Mouse (Mus musculus) kidney, adult 8-10 months (tissue): ENCODE data around the gene Rab11a.
"Not testable (repeated sequence)": the region's sequence is repeated elsewhere in the genome, so short reads cannot be mapped to it uniquely, and the experiment has no call there.

Source experiments
- DNase-seq, 2 experiments: peaks; one replicate each; pipeline ENCODE4 v3.0.0; 2022

Gene Rab11a

DNA sequence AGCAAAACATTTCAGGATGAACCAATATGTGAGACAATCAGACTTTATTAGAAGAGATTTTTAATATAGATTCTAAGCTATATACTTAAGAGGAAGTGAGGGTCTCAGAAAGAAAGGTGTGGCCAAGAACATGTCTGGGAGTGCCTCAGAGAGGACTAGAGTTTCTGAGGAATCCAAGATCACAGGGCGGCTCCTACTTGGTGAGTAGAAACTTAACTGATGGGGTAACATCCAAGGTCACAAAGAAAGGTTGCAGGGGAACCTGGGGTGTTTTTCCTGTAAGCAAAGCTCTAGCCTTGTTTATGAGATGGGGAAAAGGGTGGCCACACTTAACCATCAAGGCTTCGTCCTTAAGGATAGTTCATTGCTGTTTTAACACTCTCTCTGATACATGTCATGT lies 1.4 kb upstream of the Rab11a start:
- no peak for DNase-seq

DNA sequence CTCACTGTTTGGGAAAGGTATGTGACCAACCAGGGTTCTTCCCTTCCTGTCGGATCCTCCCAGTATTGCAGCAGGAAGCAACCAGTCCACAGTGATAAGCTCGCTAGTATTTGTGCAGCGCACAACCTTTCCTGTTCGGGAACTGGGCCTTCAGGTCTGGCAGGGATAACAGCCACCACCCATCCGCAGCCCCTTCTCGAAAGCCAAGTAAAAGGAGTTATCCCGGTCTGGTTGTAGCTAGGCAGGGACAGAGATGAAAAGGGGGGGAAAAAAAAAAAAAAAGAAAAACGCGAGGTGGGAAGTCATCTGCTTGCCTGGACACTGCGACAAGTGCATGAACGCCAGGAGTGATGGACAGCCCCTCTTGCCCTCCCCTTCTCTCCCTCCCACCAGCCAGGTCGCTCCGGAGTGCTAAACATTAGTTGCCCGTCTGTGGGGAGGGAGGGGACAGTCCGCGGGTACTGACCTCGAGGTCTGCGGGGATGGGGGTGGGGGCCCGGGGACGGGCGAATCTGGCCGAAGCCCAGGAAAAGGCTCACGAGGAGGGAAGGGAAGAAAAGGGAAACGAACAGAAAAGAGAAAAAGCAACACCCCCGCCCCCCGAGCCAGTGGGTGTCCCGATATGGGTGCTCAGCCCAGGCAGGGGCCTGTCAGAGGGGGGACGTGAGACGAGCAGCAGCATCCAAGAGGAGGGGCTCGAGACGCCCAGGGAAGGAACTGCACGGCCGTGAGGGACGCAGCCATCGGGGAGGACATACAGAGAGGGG lies 736 bp downstream of the Rab11a start:
- DNase-seq, result peak; percentile 70 to 75

DNA sequence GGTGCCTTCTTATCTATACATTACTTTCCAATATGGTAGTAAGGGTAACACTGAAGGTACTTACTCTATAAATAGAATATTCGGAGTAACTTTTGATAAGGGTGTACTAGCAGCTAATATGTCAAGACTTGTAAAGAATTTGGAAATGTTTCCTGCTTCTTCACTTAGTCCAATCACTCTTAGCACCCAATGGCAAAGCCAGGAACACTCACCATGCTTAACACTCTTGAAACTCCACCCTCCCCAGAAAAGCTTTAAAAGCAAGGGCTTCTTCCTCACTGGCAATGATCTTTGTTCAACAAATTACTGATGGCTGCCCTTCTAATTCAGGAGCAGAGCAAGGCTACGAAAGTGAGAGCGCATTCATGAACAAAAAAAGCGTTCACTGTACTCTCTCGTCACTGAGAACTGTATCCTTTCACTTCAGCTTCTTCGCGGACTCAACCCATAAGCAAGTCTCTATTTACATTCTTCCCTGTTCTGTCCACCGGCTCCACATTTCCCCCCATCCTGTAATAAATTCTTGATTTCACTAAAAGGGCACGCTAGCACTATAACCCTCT lies 1.4 kb downstream of the Rab11a start:
- no peak for DNase-seq

DNA sequence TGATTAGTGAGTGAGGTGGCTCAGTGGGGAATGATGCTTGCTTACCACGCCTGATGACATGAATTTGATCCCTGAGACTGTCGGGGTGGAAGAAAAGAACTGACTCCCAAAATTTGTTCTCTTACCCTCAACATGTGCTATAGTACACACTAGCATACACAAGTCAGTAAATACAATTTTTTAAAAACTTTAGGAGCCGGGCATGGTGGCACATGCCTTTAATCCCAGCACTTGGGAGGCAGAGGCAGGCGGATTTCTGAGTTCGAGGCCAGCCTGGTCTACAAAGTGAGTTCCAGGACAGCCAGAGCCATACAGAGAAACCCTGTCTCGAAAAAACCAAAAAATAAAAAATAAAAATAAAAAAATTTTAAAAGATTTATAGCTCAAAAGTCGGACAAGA lies 2.6 kb downstream of the Rab11a start:
- DNase-seq, result not testable (repeated sequence)

DNA sequence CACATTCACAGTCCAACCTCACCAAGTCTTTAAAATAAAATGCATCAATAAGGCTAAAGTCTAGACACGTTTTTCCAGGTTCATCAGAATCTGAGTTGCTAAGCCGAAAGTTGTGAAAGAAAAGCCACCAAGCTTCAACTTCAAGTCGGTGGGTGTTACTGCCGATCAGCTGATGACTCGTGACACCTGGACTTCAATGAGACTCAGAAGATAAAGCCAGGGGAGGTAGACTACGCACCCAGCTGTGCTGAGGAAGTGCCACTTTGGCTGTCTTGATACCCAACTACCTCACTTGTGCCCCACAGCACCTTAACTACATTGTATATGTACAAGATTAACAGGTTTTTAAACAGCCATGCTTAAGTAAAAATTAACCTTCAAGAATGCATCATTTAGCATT lies 3.4 kb downstream of the Rab11a start:
- no peak for DNase-seq

DNA sequence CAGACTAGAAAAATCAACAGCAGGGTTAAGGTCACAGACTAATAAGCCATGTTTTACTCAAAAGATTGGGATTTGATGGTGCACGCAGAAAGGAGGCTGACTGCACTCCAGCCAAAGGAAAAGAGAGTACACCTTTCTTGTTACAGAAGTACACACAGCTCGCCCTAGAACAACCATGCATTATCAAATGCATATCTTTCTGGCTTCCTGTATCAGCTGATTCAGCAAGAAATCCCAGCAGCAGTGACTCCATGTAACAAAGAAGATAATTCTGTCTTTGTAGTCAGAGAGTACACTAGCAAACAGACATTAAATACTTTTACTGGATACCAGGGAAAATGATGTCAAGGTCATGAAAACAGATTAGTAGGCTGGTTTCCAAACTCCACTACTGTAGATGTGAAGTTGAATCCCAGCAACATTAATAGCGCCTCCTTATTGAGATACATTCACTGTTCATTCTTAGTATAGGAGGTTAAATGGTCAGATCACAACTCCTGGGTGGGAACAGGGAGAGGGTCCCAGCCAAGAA lies 6.5 kb downstream of the Rab11a start:
- DNase-seq, result no peak

DNA sequence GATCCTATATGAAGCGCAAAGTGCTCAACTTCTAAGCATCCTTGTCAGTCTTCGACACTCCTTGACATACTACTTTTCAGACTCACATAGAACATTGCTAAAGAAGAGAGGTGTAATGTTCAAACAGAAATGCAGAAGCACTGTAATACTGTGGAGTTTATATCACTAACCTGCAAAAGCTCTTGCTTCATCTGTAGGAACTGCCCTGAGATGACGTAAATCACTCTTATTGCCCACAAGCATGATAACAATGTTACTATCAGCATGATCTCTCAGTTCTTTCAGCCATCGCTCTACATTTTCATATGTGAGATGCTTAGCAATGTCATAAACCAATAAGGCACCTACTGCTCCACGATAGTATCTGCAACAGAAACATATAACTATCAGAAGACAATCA lies 11.1 kb downstream of the Rab11a start:
- DNase-seq, result no peak

DNA sequence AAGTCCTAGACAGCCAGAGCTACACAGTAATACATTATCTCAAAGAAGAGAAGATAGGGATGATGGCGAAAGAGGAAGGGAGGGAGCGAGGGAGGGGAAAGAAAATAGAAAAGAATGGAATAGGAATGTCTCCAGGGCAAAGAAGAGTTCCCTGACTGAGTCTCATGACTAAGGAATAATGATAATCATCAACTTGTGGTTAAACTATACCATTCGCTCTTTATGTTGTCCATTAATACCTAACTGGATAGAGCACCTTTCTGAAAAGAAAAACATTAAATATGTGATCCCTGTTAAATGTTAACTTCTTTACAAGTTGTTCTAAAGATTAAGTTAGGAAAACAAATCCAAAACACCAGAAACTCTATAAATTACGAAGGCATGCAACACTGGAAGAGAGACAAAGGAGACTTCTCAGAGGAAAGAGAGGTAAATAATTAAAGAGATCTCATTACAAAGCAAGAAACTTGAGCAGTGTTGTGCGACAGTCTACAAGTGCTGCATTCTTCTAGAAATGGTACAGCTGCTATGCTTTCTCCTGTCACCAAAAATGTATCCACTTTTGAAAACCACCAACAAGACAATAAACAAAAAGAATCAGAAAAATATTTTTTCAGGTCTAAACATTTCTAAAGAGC lies 17.9 kb downstream of the Rab11a start:
- no peak for DNase-seq

DNA sequence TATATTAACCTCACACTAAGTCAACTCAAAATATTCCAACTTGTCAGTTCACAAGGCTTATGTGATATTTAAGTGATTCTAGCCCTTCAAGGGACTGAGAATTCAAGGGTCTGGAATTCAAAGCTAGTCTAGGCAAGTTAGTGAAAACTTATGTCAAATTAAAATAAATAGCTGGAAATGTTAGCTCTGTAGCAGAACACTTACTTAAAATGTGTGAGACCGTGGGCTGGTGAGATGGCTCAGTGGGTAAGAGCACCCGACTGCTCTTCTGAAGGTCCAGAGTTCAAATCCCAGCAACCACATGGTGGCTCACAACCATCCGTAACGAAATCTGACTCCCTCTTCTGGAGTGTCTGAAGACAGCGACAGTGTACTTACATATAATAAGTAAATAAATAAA lies 27.3 kb downstream of the Rab11a start:
- DNase-seq, result not testable (repeated sequence)

DNA sequence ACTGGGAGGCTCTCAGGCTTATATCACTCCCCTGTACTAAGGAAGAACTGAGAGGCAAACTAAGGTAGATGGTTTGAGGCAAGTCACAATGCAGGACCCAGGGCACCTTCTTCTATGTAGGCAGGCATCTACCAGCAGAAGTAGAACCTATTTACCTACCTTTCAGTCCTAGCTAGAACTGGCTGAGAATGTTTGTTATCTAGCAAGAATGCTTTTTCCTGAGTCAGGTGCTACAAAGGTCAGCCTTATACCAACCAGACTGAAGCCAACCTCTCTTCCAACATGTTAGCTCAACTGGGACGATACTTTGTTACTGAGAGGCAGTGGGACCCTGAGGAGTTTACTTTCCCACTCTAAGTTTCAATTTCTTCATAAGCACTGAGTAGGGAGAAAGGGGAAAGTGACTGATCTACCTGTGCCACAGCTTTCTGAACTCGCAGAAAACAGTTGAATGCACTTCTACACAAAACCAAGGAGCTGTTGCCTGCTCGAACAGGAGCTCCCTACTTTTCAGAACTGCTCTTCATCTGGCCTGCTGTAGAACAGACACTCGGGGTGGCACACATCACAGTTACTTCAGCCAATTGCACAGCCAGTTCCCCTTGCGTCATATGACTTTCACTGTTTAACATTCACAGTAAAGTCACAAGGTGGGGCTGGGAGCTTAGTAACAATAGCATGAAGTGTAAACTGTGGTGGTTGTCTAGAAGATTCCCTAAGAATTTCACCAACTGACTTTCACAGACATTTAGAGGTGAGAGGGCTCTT lies 33.3 kb downstream of the Rab11a start:
- no peak for DNase-seq

DNA sequence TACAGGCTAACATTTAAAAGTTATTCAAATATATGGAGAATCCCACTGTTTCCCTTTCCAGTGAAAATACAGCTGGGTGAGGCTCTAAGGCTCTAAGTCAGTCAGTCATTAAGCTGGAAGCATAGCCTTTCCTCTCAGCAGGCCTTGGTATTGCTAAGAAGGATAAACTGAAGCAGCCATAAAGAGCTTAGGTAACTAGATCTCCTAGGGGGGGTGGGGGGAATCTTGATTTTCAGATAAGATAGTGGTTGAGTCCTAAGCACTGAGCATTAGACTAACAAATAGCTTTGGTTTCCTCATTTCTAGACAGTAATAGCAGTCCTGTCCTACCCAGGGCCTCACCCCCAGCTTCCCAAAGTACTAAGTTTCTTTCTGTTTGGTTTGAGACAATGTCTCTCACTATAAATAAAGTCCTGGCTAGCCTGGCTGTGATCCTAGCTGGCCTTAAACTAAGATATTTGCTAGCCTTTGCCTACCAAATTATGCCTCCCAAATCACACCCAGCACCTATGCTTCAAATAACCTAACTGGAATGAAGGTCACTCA lies 34.1 kb downstream of the Rab11a start:
- DNase-seq, result no peak

DNA sequence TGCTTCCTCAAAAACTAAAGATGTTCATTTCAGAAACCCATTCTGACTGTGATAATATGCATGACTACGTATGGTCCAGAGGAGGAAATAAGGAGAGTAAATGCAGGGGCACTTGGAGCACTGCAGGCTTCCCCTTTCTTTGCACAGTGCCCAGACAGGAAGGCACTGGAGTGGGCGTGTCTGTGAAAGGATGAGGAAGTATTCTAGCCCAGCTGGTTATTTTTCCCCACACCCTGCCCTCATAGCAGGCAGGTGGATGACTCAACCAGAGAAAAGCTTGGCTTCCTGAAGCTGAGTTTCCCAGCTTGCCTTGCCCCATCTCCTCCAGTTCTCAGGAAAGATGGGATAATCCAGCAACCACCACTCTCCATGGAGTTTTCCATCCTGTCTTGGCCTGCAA lies 34.6 kb downstream of the Rab11a start:
- no peak for DNase-seq

DNA sequence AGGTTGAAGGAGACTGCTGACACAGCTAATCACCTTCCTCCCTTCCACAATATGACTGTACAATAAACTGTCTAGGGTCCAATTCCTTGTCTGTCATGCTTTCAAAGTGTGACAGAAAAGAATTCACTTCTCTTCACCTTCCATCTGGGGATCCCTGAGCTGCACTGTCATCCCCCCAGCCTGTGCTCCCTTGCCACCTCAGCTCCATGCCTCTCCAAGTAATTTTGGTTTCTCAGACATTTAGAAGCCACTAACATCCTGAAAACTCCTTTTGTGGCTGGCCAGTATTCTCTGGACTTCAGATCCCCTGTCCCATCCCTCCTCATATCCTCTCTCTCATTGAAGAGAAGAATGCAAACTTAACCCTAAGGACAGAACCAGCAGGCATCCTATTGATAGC lies 35.2 kb downstream of the Rab11a start:
- DNase-seq, result no peak

DNA sequence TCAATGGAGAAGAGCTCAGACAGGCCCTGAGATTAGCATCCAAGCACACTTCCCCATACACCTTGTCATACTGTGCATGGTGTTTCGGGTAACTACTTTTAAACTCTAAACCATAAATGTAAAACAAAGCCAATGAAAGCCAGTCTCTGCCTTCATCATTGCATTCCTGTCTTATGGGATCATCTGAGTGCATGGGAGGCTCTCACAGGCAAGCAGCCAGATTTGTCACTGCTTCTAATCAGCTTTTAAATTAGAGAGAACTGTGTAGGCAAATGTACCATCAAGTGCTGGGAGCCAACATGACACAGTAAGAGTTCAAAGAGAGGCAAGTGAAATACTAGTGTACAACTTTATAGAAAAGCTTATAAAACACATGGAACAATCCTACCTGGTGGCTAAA lies 35.9 kb downstream of the Rab11a start:
- DNase-seq, result no peak

DNA sequence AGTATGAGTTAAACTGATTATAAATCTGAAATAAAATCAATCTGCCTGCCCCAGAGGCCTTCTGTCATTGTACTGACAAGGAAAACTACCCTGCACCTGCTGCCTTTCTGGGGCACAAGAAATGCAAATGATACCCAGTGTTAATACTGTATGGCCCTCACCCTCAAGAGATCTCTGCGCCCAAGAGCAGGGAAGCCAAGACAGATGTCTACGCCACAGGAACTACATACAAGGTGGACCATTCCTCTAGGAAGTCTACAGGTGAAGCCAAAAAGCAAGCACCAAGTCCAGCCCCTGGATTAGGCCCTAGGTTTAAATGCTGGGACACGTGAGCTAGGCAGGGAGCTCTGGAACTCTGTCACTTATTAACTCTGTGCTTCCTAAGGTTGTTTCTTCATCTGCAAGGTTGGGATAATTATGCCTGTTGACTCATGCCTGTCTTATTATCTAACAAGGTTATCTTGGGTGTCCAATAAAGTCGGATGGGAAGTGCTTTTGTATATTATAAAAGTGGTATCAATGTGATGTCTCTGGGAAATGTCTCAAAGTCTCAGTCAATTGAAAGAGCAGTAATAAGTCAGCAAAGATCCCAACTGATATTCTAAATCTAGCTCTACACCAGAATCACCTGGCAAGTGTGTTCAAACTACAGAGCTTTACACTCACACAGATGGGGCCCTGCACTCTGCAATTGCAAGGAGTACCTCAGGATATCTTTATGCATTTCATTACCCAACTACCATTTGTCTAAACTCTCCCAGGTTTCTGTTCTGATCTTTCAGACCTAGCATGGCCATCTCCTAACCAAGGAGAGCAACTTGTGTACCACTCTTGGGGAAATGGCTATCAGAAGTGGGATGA lies 36.9 kb downstream of the Rab11a start:
- peak; percentile 66 to 86 for DNase-seq

DNA sequence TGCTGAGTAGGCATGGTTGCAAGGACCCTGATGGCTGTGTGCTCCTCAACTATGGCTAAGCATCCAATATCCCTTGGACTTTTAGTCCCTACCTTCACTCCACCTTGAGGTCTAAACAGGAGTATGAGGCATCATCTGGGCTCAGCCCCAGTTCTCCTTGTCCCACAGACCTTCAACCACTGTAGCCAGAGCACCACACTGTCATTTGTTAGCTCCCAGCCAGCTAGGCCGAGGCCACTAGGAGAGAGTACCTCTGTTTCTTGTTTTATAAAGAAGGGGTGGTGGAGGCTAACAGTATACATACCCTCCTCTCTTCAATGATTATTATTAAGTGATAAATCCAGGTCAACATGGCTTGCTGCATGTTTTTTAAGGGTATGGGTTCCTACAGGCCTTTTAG lies 39.0 kb downstream of the Rab11a start:
- DNase-seq, result no peak

DNA sequence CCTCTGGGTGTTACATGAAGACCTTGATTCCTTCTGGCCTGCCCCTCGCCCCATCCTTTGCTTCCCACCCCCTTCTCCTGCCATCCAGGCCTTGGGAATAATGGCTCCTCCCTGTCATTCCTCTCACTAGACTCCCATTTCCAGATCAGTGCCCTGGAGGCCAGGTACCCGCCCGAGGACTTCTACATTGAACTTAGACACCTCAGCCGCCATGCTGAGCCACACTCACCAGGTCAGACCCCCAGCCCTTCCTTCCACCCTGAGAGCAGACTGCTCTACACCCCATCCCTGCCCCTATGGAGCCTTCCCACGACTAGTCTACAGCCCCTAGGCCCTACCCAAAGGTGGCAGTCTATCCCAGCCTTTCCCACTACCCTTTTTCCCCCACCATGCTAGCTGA lies 39.9 kb downstream of the Rab11a start:
- no peak for DNase-seq

DNA sequence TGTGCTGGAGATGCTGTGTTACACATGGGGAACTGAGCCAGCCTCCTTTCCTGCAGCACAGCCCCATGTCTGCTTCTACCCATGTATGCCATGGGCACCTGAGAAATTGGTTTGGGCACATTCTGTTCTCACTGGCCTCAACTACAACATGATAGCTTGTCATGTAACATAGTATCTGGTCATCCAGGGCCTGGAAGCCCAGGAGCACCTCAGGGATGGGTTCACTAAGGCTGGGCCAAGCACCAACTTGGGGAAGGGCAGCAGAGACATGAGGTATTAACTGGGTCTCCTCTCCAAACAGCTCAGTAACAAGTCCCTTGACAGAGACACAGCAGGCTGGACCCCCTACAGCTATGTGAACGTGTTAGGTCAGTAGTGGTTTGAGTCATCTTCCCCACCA lies 40.6 kb downstream of the Rab11a start:
- no peak for DNase-seq

DNA sequence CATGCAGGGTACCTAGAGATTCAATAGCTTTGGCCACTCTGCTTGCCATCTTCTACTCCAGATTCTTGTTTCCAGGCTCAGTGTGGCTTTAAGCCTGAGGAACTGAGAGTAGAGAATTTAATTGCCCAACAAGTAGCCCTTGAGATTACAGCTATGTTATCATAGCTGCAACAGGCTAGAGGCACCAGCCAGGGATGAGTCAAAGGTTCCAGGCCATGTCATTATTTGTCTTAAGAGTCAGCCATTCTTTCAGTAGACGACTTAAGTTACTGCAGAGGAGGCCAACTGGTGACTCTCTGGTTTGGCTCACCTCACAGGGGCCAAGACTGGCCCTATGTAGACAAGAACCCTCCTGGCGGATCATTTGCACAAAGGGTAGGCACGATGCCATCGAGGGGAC lies 41.2 kb downstream of the Rab11a start:
- no peak for DNase-seq

DNA sequence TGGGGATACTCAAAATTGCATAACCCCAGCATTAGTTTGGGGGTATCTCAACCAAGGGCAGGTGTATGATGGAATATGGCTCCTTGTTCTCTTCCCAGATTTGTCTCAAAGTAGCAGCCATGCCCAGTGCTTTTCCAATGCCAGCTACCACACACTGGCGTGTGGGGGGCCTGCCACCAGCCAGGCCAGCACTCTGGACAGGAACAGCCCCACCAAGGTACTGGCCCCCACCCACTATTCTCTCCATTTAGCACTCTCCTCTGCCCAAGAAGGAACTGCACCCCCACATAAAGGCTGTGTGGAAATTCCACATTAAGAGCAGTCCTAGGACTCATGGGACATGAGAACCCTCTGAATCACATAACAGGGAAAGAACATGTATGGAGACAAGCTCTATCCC lies 42.3 kb downstream of the Rab11a start:
- DNase-seq, result no peak

DNA sequence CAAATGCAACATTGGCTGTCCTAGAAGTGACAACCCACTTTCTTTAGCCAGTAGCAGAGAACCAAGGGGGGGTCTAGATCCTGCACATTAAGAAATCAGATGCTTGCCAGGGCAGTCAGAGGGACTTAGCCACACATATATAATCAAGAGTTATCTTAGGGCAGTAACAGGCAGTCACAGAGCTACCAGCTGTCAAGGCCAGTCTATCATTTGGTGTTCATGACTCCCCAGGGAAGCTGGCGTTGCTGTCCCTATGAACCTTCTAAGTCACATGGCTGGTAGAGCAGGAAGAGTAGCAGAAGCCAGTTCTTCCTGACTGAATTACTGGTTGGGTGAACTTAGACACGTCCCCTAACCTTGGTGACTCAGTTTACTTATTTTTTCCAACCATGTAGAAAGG lies 44.5 kb downstream of the Rab11a start:
- no peak for DNase-seq

DNA sequence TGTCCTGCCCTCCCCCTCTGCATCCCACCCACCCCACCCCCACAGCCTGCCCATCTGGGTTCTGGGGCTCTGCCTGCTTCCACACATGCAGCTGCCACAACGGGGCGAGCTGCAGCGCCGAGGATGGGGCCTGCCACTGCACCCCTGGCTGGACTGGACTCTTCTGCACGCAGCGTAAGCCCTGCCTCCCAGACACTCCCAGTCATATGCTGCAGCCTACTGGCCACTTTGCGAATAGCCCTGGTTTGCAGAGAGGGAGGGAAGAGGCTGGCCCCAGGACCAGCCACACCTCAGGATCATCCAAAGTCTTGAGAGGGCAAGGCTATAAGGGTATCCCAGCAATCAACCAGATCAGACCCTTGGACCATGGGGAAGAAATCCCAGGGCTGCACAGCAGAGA lies 46.4 kb downstream of the Rab11a start:
- DNase-seq, result peak in 1 of 2 experiments; percentile 65
